Mouse (Mus musculus) thymus, adult 2 months (tissue): ENCODE results near the gene Tmem217.

Experiments
- CTCF ChIP-seq: fragments of 200-500 bp; IDR thresholded peaks from 2 replicates; pipeline ENCODE4 v1.5.1; 2012; ENCODE audit warnings: mild to moderate bottlenecking, control low read depth, low read length, moderate library complexity, borderline replicate concordance; ENCODE audit not compliant: control insufficient read depth, poor library complexity, insufficient read depth; ENCODE audit errors: extremely low read depth
- POLR2A ChIP-seq: fragments of 200-500 bp; IDR thresholded peaks from 2 replicates; pipeline ENCODE4 v1.6.1; 2012; ENCODE audit warnings: mild to moderate bottlenecking, low read length, control low read depth, moderate library complexity; ENCODE audit not compliant: control insufficient read depth, poor library complexity, insufficient read depth; ENCODE audit errors: extremely low read depth

GRCm38 (mm10) chr17:29494732-29495076 lies 57.5 kb downstream of the Tmem217 start:
- TF ChIP-seq POLR2A (no peak), CTCF (no peak)
